Mouse (Mus musculus) CH12.LX (cell line): ENCODE results near the gene Slc6a3. TPM values are rescaled to one million over a fixed set of nuclear protein-coding genes. Genes with fewer than 3 reads are reported as not detected.

Experiments
- DNase-seq: peaks from one replicate; pipeline ENCODE4 v3.0.0-alpha.2; 2013; ENCODE audit errors: extremely low read depth
- H3K27ac ChIP-seq: 2 replicates; pipeline ENCODE4 v1.5.1; 2012; ENCODE audit warnings: low read depth, mild to moderate bottlenecking, control low read depth, moderate library complexity; ENCODE audit not compliant: insufficient read depth
- H3K27me3 ChIP-seq: replicated peaks from 2 replicates; pipeline ENCODE3; 2012; ENCODE audit warnings: inconsistent platforms
- H3K36me3 ChIP-seq, 2 experiments: replicated peaks in 1 of 2; 2 replicates each; pipeline versions ENCODE3 to v1.6.1; 2012; ENCODE audit warnings: inconsistent platforms in 1 of 2, low read length in 1 of 2, mild to moderate bottlenecking in 1 of 2, mixed read lengths in 1 of 2, moderate library complexity in 1 of 2; ENCODE audit not compliant: control insufficient read depth in 1 of 2, insufficient read depth in 1 of 2
- H3K4me1 ChIP-seq, 2 experiments: 2 replicates each; pipeline ENCODE4 v1.6.1; 2012; ENCODE audit warnings: inconsistent platforms in 1 of 2, moderate library complexity in 1 of 2; ENCODE audit not compliant: insufficient read depth in 2 of 2, control insufficient read depth in 1 of 2
- H3K4me2 ChIP-seq: 2 replicates; pipeline ENCODE4 v1.6.1; 2012; ENCODE audit warnings: low read depth, mild to moderate bottlenecking, control low read depth; ENCODE audit not compliant: poor library complexity, insufficient read depth, severe bottlenecking
- H3K4me3 ChIP-seq, 3 experiments: fragments of 150-350 bp in 1 of 3; sonication (generic) in 1 of 3; replicated peaks in 1 of 3; 2 replicates each; pipeline versions ENCODE3 to v1.5.1; 2011 to 2012; ENCODE audit warnings: low read depth in 2 of 3, low read length in 2 of 3, mild to moderate bottlenecking in 2 of 3, moderate library complexity in 2 of 3, control low read depth in 1 of 3, improper control_type of control experiment in 1 of 3, inconsistent platforms in 1 of 3, mixed read lengths in 1 of 3; ENCODE audit not compliant: poor library complexity in 1 of 3
- H3K79me2 ChIP-seq: replicated peaks from 2 replicates; pipeline ENCODE4 v1.6.1; 2012; ENCODE audit warnings: mild to moderate bottlenecking, moderate library complexity; ENCODE audit not compliant: control insufficient read depth, poor library complexity, insufficient read depth, severe bottlenecking; ENCODE audit errors: extremely low read depth
- H3K9ac ChIP-seq: 2 replicates; pipeline ENCODE4 v1.6.1; 2012; ENCODE audit warnings: low read depth, mild to moderate bottlenecking, control low read depth, moderate library complexity; ENCODE audit not compliant: insufficient read depth
- H3K9me3 ChIP-seq: replicated peaks from 2 replicates; pipeline ENCODE3; 2012; ENCODE audit warnings: low read length, inconsistent platforms, mixed read lengths
- BHLHE40 ChIP-seq: IDR thresholded peaks from 2 replicates; pipeline ENCODE4 v1.6.1; 2011; ENCODE audit warnings: mild to moderate bottlenecking, low read depth, low read length, improper control_type of control experiment
- KAT2A ChIP-seq: IDR thresholded peaks from 2 replicates; pipeline ENCODE4 v1.6.1; 2012; ENCODE audit warnings: low read length, improper control_type of control experiment, inconsistent platforms; ENCODE audit not compliant: insufficient replicate concordance
- MAFK ChIP-seq: IDR thresholded peaks from 2 replicates; pipeline ENCODE4 v1.6.1; 2011; ENCODE audit warnings: low read length, improper control_type of control experiment; ENCODE audit not compliant: insufficient replicate concordance
- MAX ChIP-seq: IDR thresholded peaks from 2 replicates; pipeline ENCODE4 v1.6.1; 2011; ENCODE audit warnings: low read length, improper control_type of control experiment
- MEF2A ChIP-seq: IDR thresholded peaks from 2 replicates; pipeline ENCODE4 v1.6.1; 2014; ENCODE audit warnings: low read depth, mild to moderate bottlenecking, inconsistent platforms, low read length, improper control_type of control experiment, borderline replicate concordance
- MXI1 ChIP-seq: IDR thresholded peaks from 2 replicates; pipeline ENCODE4 v1.6.1; 2011; ENCODE audit warnings: mild to moderate bottlenecking, low read depth, low read length, improper control_type of control experiment
- MYC ChIP-seq: IDR thresholded peaks from 2 replicates; pipeline ENCODE4 v1.6.1; 2011; ENCODE audit warnings: low read depth, mild to moderate bottlenecking, improper control_type of control experiment, low read length
- NRF1 ChIP-seq: IDR thresholded peaks from 2 replicates; pipeline ENCODE4 v1.6.1; 2014; ENCODE audit warnings: low read depth, mild to moderate bottlenecking, inconsistent platforms, low read length, improper control_type of control experiment, moderate library complexity
- PAX5 ChIP-seq: IDR thresholded peaks from 2 replicates; pipeline ENCODE4 v1.6.1; 2012; ENCODE audit warnings: low read length, inconsistent platforms, mixed read lengths
- RAD21 ChIP-seq: IDR thresholded peaks from 2 replicates; pipeline ENCODE4 v1.6.1; 2011; ENCODE audit warnings: low read depth, mild to moderate bottlenecking, low read length, improper control_type of control experiment, moderate library complexity
- TBP ChIP-seq: conservative IDR thresholded peaks from 2 replicates; pipeline ENCODE4 v1.6.1; 2011; ENCODE audit warnings: low read depth, low read length, improper control_type of control experiment
- USF1 ChIP-seq: IDR thresholded peaks from 2 replicates; pipeline ENCODE4 v1.6.1; 2014; ENCODE audit warnings: low read depth, mild to moderate bottlenecking, inconsistent platforms, low read length, improper control_type of control experiment
- ZMIZ1 ChIP-seq: IDR thresholded peaks from 2 replicates; pipeline ENCODE4 v1.6.1; 2012; ENCODE audit warnings: low read depth, mild to moderate bottlenecking, inconsistent platforms, low read length, improper control_type of control experiment
- ZNF384 ChIP-seq: IDR thresholded peaks from 2 replicates; pipeline ENCODE4 v1.6.1; 2012; ENCODE audit warnings: low read depth, low read length, improper control_type of control experiment, inconsistent platforms
- dilution Hi-C: fragments of 300-500 bp; cut with MboI; formaldehyde crosslinking; loops from 2 replicates; pipeline ENCODE4 v1.14.3; 2020; ENCODE audit warnings: low sequenced_read_pairs; ENCODE audit not compliant: extremely low pct_unique_long_range_greater_than_20kb, extremely low pct_ligation_motif_present
- in situ Hi-C: fragments of 300-500 bp; cut with MboI; formaldehyde crosslinking; loops from 3 replicates; pipeline ENCODE4 v1.14.3; 2019; ENCODE audit warnings: low sequenced_read_pairs, low pct_ligation_motif_present, low pct_unique_long_range_greater_than_20kb, mixed read lengths
- polyA plus RNA-seq: library from polyadenylated mRNA; unstranded; fragments of >175 nt; gene quantifications from 2 replicates; pipeline ENCODE4 v1.2.1, GENCODE M21; 2012; ENCODE audit warnings: low read depth; ENCODE audit not compliant: insufficient read length
- total RNA-seq, 2 experiments: library from RNA; depleted of rRNA; stranded (reverse); fragments of 300-350 nt in 1 of 2; fragments of >200 nt in 1 of 2; gene quantifications; 2 replicates each; pipeline ENCODE4 v1.2.3; 2012 to 2014

The Slc6a3 gene
- total and polyA plus RNA-seq, 3 experiments: not detected

- H3K27me3 ChIP-seq: no peaks in the 10 kb centered on the region
- H3K4me2 ChIP-seq: peak overlapping the region; percentile 82
- peaks cover 17% of the 10 kb centered on the region for H3K79me2 ChIP-seq
- H3K4me1 ChIP-seq: peaks cover 7 to 30% of the 10 kb centered on the region in 2 experiments
- peak overlapping the region; percentile 39 for H3K27ac ChIP-seq
- peaks cover 28 to 41% of the 10 kb centered on the region in 2 experiments for H3K36me3 ChIP-seq
- DNase-seq: no peak
- TF ChIP-seq MEF2A: no peak
- 0 out of 2 replicates have a peak, but pooled peaks have one; percentile 17 for TF ChIP-seq MYC
- TF ChIP-seq MAX: 0 out of 2 replicates have a peak, but pooled peaks have one; percentile 36
- dilution Hi-C loops: no loop called here
- peak overlapping the region; percentile 94 for H3K9ac ChIP-seq
- no peaks in the 10 kb centered on the region for H3K9me3 ChIP-seq
- in situ Hi-C loops: loop anchor here (10.0 kb wide), 1 partner anchor 180 kb away; no protein-coding TSS in a partner anchor
- H3K4me3 ChIP-seq: peak overlapping the region; percentile 82 to 97 (median 90)
These were observed 67.8 kb downstream of the Slc6a3 start for GRCm38 (mm10) chr13:73604156-73604957.

- DNase-seq: no peak
- Histone ChIP-seq H3K4me2 (no peak overlapping the region), H3K27me3 (no peaks in the 10 kb centered on the region), H3K9me3 (no peaks in the 10 kb centered on the region), H3K4me3 (no peak overlapping the region), H3K4me1 (no peaks in the 10 kb centered on the region), H3K79me2 (no peaks in the 10 kb centered on the region), H3K9ac (no peak overlapping the region), H3K36me3 (peaks cover 78 to 93% of the 10 kb centered on the region in 2 experiments), H3K27ac (no peak overlapping the region)
- TF ChIP-seq KAT2A: no peak
- no peak for TF ChIP-seq USF1
- TF ChIP-seq TBP: no peak
- TF ChIP-seq PAX5: no peak
- no peak for TF ChIP-seq MAFK
- no peak for TF ChIP-seq MYC
- TF ChIP-seq MAX: no peak
- no peak for TF ChIP-seq NRF1
- TF ChIP-seq ZNF384: no peak
- TF ChIP-seq RAD21: no peak
- no peak for TF ChIP-seq BHLHE40
- TF ChIP-seq MXI1: no peak
- no peak for TF ChIP-seq ZMIZ1
- in situ Hi-C loops (no loop called here), dilution Hi-C loops (no loop called here)
These were observed 81.9 kb downstream of the Slc6a3 start for GRCm38 (mm10) chr13:73618406-73618805.
